Mouse (Mus musculus) layer of hippocampus, adult 2 months (tissue): ENCODE data around the gene Prr14. TPM values are rescaled to one million over a fixed set of nuclear protein-coding genes. Genes with fewer than 3 reads are reported as not detected.
"Not testable (repeated sequence)": the region's sequence is repeated elsewhere in the genome, so short reads cannot be mapped to it uniquely, and the experiment has no call there.

Experiments used
- DNase-seq, 2 experiments: peaks; one replicate each; pipeline ENCODE4 v3.0.0; 2022; ENCODE audit warnings: low spot score in 2 of 2
- H3K27ac ChIP-seq: fragments of 200-600 bp; 2 replicates; pipeline ENCODE4 v1.8.1; 2022
- H3K4me3 ChIP-seq: fragments of 200-600 bp; 2 replicates; pipeline ENCODE4 v1.8.1; 2022; ENCODE audit warnings: mild to moderate bottlenecking
- CTCF ChIP-seq: fragments of 200-600 bp; conservative IDR thresholded peaks from 2 replicates; pipeline ENCODE4 v1.8.1; 2022; ENCODE audit warnings: antibody characterized with exemption, mild to moderate bottlenecking, moderate library complexity
- total RNA-seq, 2 experiments: library from RNA; stranded (reverse); gene quantifications; 2 replicates each; pipeline ENCODE4 v1.2.3; 2021

Gene Prr14
- total RNA-seq, 2 experiments from 2014 or later: 29.2 to 35.3 TPM

DNA sequence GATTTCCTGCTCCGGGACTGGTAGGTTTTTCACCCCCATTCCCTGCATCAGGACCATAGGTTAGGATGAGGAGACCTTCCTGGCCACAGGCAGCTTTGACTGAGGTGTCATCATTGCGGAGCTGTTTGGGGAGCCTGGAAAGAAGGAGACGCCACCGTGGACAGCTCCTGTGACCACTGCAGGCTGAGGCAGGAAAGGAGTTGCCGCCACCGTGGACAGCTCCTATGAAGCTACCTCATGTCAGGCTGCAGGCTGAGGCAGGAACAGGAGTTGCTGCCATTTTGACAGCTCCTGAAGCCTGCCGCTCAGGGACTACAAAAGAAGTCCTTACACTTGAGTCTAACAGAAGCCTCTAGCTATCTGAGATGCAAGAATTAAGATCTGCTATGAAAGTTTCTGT lies 4.5 kb upstream of the Prr14 start:
- no peak for TF ChIP-seq CTCF
- DNase-seq: no peak
- Histone ChIP-seq H3K4me3 (no peak overlapping the region), H3K27ac (no peak overlapping the region)

- DNase-seq, H3K4me3 ChIP-seq, H3K27ac ChIP-seq: not testable (repeated sequence)
Measured at GRCm38 (mm10) chr7:127458371-127459122, 864 bp upstream of the Prr14 start.

- TF ChIP-seq CTCF: no peak
- DNase-seq: no peak
- Histone ChIP-seq H3K4me3 (no peak overlapping the region), H3K27ac (no peak overlapping the region)
Measured at GRCm38 (mm10) chr7:127465191-127465590, 5.8 kb downstream of the Prr14 start.

DNA sequence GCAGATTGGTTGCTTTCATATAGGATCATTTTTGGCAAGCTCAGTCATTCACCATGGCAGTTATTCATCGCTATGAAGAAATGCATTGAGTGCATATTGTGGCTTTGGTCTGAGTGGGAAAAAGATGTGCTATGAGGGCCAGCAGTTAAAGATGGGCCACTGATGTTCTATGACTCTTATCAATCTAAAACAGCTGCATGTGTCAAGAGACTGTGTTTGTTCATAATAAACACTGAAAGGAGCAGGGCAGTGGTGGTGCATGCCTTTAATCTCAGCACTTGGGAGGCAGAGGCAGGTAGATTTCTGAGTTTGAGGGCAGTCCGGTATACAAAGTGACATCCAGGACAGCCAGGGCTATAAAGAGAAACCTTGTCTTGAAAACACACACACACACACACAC lies 6.3 kb downstream of the Prr14 start:
- not testable (repeated sequence) for H3K4me3 ChIP-seq, H3K27ac ChIP-seq, DNase-seq

- no peak for TF ChIP-seq CTCF
- H3K4me3 ChIP-seq: no peak overlapping the region
- DNase-seq: no peak
Measured at GRCm38 (mm10) chr7:127466606-127467005, 7.2 kb downstream of the Prr14 start.

DNA sequence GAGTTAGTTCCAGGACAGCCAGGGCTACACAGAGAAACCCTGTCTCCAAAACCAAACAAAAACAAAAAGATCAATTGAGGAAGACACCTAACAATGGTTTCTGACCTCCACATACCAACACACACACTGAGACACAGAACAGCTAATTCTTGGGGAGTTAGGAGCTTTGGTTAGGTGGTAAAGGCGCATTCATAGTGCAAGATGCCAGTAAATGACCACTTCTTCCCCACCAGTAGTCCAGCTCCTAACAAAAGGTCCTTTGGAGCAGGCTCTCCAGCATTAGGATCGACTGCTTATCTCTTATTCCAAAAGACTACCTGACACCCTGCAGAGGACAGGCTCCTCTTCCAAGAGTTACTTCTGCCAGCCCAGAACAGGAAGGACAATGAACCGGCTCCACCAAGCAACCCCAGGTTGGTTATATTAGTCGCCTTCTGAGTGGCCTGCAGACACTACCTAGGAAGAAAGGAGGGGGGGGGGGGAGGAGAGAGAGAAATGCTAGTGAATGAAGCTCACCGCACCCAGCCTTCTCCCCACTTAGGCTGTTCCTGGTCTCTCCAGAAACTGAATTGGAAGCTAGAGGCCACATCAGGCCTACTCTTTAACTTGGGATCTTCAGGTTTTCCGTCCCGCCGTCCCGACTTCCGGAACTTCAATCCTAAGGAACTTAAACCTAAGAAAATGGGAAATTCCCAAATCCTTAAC lies 10.8 kb downstream of the Prr14 start:
- peak in 1 of 2 experiments; percentile 15 for DNase-seq
- TF ChIP-seq CTCF: no peak
- Histone ChIP-seq H3K27ac (peak overlapping the region; percentile 99), H3K4me3 (peak overlapping the region; percentile 87)

More at GRCm38 (mm10) chr7:127466606-127467005, 7.2 kb downstream of the Prr14 start:
- H3K27ac ChIP-seq: no peak overlapping the region

- peak; percentile 88 to 97 for DNase-seq
- H3K27ac ChIP-seq: peak overlapping the region; percentile 99
- H3K4me3 ChIP-seq: peak overlapping the region; percentile 87
- no peak for TF ChIP-seq CTCF
Measured at GRCm38 (mm10) chr7:127470743-127471645, 11.6 kb downstream of the Prr14 start.

- peak; percentile 33 for TF ChIP-seq CTCF
- Histone ChIP-seq H3K4me3 (peak overlapping the region; percentile 87), H3K27ac (peak overlapping the region; percentile 99)
- no peak for DNase-seq
Measured at GRCm38 (mm10) chr7:127471646-127472010, 12.2 kb downstream of the Prr14 start.

DNA sequence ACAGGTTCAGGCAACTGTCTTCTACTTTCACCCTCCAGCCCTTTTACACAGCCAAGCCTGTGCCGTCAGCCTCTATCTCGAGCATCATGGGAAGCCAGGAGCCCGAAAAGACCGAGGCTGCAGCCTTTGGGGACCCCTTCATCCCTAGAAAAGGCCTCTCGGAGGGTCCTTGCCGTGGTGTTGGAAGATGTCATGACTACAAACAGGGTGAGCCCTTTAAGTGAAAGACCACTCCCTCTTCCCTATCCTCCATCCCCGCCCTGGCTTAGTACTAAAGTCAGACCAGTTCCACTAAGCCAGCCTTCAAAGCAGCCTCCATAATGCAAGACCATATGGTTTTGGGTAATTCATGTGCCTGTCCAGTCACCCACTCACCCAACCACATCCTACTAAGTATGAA lies 12.6 kb downstream of the Prr14 start:
- TF ChIP-seq CTCF: no peak
- H3K27ac ChIP-seq: peak overlapping the region; percentile 99
- peak overlapping the region; percentile 87 for H3K4me3 ChIP-seq
- no peak for DNase-seq

- H3K4me3 ChIP-seq: no peak overlapping the region
- no peak for DNase-seq
- no peak overlapping the region for H3K27ac ChIP-seq
- TF ChIP-seq CTCF: peak; percentile 52
Measured at GRCm38 (mm10) chr7:127473705-127474104, 14.3 kb downstream of the Prr14 start.

GRCm38 (mm10) chr7:127474378-127475070 lies 15.1 kb downstream of the Prr14 start:
- no peak for DNase-seq
- Histone ChIP-seq H3K27ac (no peak overlapping the region), H3K4me3 (no peak overlapping the region)
- no peak for TF ChIP-seq CTCF

DNA sequence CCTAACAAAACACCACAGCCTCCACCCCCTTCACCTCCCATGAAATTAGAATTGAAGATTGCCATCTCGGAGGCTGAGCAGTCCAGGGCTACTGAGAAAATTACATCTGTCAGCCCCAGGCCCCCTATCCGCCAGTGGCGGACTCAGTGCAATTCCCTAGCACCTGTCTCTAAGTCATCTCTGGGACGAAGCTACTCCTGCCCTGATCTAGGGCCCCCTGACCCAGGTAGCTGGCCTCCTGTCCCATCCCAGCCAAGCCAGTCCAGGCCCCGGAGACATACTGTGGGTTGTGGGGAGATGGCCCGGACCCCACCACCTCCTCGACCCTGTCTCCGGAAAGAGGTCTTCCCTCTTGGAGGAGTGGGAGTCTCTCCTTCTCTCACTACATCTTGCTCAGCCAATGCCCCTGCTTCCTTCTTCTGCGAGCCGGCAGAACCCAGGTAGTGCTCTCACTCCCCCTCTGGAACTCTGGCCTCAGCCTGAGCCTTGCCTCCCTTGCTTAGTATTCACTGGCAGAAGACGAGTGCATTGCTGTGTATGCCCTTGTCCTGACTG lies 15.9 kb downstream of the Prr14 start:
- DNase-seq: no peak
- Histone ChIP-seq H3K4me3 (no peak overlapping the region), H3K27ac (no peak overlapping the region)
- TF ChIP-seq CTCF: no peak

DNA sequence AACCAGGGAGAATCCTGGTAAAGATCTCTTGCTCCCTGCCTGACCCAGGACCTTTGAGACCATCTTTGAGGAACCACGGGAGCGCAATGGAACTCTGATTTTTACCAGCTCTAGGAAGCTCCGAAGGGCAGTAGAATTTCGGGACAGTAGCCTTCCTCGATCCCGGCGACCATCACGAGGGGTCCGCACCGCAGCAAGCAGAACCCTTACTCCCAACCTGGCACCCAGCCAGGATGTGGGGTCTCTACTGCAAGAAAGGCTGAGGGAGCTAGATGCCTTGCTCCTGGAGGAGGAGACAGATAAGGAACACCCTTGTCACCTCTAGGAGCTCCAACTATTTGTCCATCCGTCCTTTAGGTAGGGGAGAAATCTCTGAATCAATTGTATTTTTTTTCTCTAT lies 16.9 kb downstream of the Prr14 start:
- no peak overlapping the region for H3K27ac ChIP-seq
- no peak for TF ChIP-seq CTCF
- DNase-seq: no peak

More for the DNA sequence above, 16.9 kb downstream of the Prr14 start:
- H3K4me3 ChIP-seq: no peak overlapping the region
